Comparison of ENCODE assay signal across 24 mouse cellular contexts in the genomic region with DNA sequence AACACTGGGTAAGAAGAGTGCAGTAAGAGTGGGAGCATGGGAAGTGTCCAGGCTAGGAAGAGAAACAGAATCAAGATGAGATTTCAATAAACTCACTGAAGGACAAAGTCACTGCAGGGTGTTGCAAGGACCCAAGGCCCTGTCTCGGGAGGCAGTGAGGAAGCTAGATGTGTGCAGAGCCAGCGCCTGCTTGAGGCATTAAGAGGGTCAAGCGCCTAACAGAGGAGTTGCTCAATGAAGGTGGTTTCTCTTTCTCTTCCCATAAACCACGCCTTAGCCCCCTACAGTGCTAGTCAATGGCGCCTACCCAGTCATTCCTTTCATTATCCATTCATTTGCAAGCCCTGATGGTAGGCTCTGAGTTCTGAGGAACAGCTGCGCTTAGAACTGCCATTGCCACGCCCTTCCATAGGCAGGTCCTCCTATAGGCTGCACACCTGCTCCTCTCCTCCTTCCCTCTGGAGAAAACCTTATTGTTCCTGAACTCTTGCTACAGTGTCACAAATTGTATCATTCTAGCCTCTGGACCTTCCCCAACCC. TPM values are rescaled to one million over a fixed set of nuclear protein-coding genes. Genes with fewer than 3 reads are reported as not detected.
DNase-seq lines count a peak whose midpoint lies in the region; ATAC-seq lines count a peak whose summit lies in the region.
"Had no signal": no experiment of that assay in that cellular context is flagged by ENCODE, and none has a peak within 500 bp of the region (broad histone marks: within the 10 kb centered on the region; RNA-seq: fewer than 3 reads in every experiment).

No protein-coding gene starts in this region.

- DNase-seq in testis, postnatal 14 days (ENCODE audit: low spot score), result peak; percentile 33
- no peak for DNase-seq in testis, postnatal 10 days (ENCODE audit: low spot score)
- peak; percentile 100 for DNase-seq in R1 (ENCODE audit: low read depth, low spot score)
- DNase-seq: adrenal gland, postnatal 36 days; cerebellum, adult 11 months; cerebellum, adult 9-11 months; forebrain, postnatal 0 days; gastrocnemius, postnatal 25 days; heart, adult 2 months; kidney, adult 11 months; kidney, postnatal 36 days; lung, adult 18-20 months; right cerebral cortex, postnatal 25 days; spleen, adult 18-20 months; thymus, postnatal 14 days had no signal

- peak; percentile 44 to 54 for ATAC-seq in hematopoietic stem cell, adult 5-6 weeks (replicated peaks in 1 of 2; ENCODE audit: insufficient read depth in 1 of 2, low FRiP score in 2 of 2, low TSS enrichment in 1 of 2, low read depth in 1 of 2, poor library complexity in 2 of 2, severe bottlenecking in 2 of 2)
- ATAC-seq in neutrophil, adult 5-6 weeks (ENCODE audit: extremely low read depth, insufficient number of reproducible peaks, low FRiP score, poor library complexity, severe bottlenecking), result peak; percentile 38; the same call in 1 of the 2 replicates
- no peak for ATAC-seq in megakaryocyte-erythroid progenitor cell, adult 5-6 weeks (replicated peaks; ENCODE audit: low FRiP score, low TSS enrichment, poor library complexity, severe bottlenecking)
- no peak for ATAC-seq in inflammation-experienced regulatory T-cells, adult 6 months
- no peak for ATAC-seq in erythroblast, adult 5-6 weeks (replicated peaks; ENCODE audit: low FRiP score, poor library complexity, severe bottlenecking)
- ATAC-seq: forebrain, postnatal 0 days had no signal

RNA-seq across cellular contexts. Expression of a gene that starts 23.9 kb away (rescaled TPM):
- 5.7 and 5.9 TPM in 2 replicates for total RNA-seq in hematopoietic stem cell, adult 5-6 weeks (2017)
- 31.4 and 32.7 TPM in 2 replicates for total RNA-seq in neutrophil, adult 5-6 weeks (2017)
- 3.6 and 4.6 TPM in 2 replicates for total RNA-seq in megakaryocyte-erythroid progenitor cell, adult 5-6 weeks (2014; fragmentation: Nextera tagmentation)
- total RNA-seq in megakaryocyte-erythroid progenitor cell, adult 5-6 weeks (2017), result 1.6 and 2.2 TPM in 2 replicates
- 10 to 100 TPM in 2 of 3 experiments, 1 to 10 TPM in 1; 8.5 to 13.7 (median 12.3) TPM for polyA plus RNA-seq in inflammation-experienced regulatory T-cells, adult 6 months (2017; shearing (Covaris generic))
- 5.0 and 7.7 TPM in 2 replicates for total RNA-seq in erythroblast, adult 5-6 weeks (2015; ENCODE audit: low replicate concordance)
- total RNA-seq in erythroblast, adult 5-6 weeks (2017; ENCODE audit: low replicate concordance), result 1.4 and 1.5 TPM in 2 replicates
- total RNA-seq: gastrocnemius, postnatal 25 days; MEL had no signal
- polyA plus RNA-seq: embryonic facial prominence, embryonic 10.5 days; kidney, embryonic 15.5 days; neural tube, embryonic 11.5 days had no signal

Comparison
In these comparisons a context has a peak if more than half of its experiments do, and no peak if none do; other contexts are left out.
1. ATAC-seq: peak in hematopoietic stem cell, adult 5-6 weeks (2 of 2) and neutrophil, adult 5-6 weeks (single experiment); none in megakaryocyte-erythroid progenitor cell, adult 5-6 weeks (single experiment), inflammation-experienced regulatory T-cells, adult 6 months (single experiment) and erythroblast, adult 5-6 weeks (single experiment).